Mouse (Mus musculus): ENCODE data around the gene 4930518I15Rik.

DNA sequence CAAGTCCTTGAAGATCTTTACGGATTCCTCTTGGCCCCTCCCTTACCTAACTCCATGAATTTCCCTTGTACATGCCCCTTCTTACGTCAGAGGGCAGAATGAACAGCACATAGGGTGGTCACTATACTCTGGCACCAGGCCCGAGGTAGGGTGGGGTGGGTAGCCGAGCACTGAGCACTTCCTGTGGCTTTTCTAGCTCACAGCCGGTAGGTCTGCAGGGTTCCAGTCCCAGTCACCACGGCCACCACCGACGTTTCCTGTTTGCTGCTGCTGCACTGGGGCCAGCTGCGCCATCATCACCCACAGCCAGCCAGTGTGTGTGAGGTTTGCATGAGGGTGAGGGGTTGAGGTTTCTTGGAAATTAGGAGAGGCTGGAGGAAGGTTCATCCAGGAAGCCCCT is 20.0 kb upstream of the 4930518I15Rik start:
- no peak for TF ChIP-seq CHD2 (IDR thresholded peaks at IDR 0.05; ENCODE audit: low read length)
- no peak for TF ChIP-seq POLR2A (IDR thresholded peaks at IDR 0.05; ENCODE audit: low read depth, low read length)
- TF ChIP-seq EP300 (IDR thresholded peaks at IDR 0.05; ENCODE audit: low read length) = no peak
- TF ChIP-seq CTCF (conservative IDR thresholded peaks at IDR 0.05 in 1 of 2, IDR thresholded peaks at IDR 0.05 in 1 of 2; ENCODE audit: low read depth in 2 of 2, low read length in 2 of 2) = no peak

All from CH12.LX (cell line).